Mouse (Mus musculus): ENCODE measurements around the gene Rnf214.

GRCm38 (mm10) chr9:45815113-45815512 is 91.6 kb downstream of the Rnf214 start:
- no peak for TF ChIP-seq CTCF (IDR thresholded peaks at IDR 0.05; ENCODE audit: low read depth, low read length)
- TF ChIP-seq POLR2A (IDR thresholded peaks at IDR 0.05; ENCODE audit: extremely low read depth, insufficient read depth, low read length): no peak

All from liver, adult 2 months (tissue).